Mouse (Mus musculus): Measurements from ENCODE around the gene Aanat.

DNA sequence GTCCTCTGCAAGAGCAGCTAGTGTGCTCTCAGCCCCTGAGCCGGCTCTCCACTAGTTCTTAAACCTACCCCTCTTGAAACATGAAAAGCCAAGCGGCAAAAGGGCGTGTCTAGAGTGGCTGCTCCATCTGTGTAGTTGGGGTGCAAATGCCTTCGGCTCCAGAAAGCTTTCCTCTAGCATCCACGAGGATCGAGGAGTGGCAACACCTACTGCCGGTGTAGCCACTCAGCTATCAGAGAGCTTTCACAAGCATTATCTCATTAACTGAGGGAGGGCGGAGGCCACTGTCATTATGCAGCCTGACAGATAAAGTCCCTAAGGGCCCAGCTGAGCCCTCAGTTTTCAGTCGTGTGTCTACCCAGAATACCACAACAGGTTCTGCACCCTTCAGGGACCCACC is 33.8 kb downstream of the Aanat start:
- TF ChIP-seq POLR2A (IDR thresholded peaks at IDR 0.05; ENCODE audit: control insufficient read depth, low read depth, low read length) (no peak), CTCF (IDR thresholded peaks at IDR 0.05; ENCODE audit: control insufficient read depth, insufficient read depth, insufficient replicate concordance, low read depth, low read length) (no peak)

Measured in testis, adult 2 months (tissue).